20 mouse cellular contexts compared by ENCODE assay signal in genomic region chr19:34882443-34882842, GRCm38 (mm10). TPM values are rescaled to one million over a fixed set of nuclear protein-coding genes. Genes with fewer than 3 reads are reported as not detected.
DNase-seq lines count a peak whose midpoint lies in the region; ATAC-seq and TF ChIP-seq lines count a peak whose summit lies in the region.
"Had no signal": no experiment of that assay in that cellular context is flagged by ENCODE, and none has a peak within 500 bp of the region (broad histone marks: within the 10 kb centered on the region; RNA-seq: fewer than 3 reads in every experiment).

No protein-coding gene starts in this region.

- no peak for TF ChIP-seq POLR2A in MEL (IDR thresholded peaks at IDR 0.05; ENCODE audit: control insufficient read depth in 1 of 2, insufficient read depth in 1 of 2, low read depth in 1 of 2, low read length in 2 of 2, poor library complexity in 1 of 2)

- TF ChIP-seq CTCF in MEL (IDR thresholded peaks at IDR 0.05 in 2 of 3, conservative IDR thresholded peaks at IDR 0.05 in 1 of 3; ENCODE audit: control insufficient read depth in 1 of 3, insufficient read depth in 1 of 3, low read depth in 2 of 3, low read length in 3 of 3, poor library complexity in 1 of 3, severe bottlenecking in 1 of 3): no peak

- H3K27ac ChIP-seq in kidney, embryonic 16.5 days (ENCODE audit: low read length): no peak overlapping the region
- 0 out of 2 replicates have a peak overlapping the region, but pooled peaks have one; percentile 30 for H3K27ac ChIP-seq in MEL (ENCODE audit: control insufficient read depth, low read depth, low read length)
- peak overlapping the region; percentile 85 for H3K27ac ChIP-seq in brown adipose tissue, adult 24 weeks (replicated peaks; ENCODE audit: low read depth, low read length)
- H3K27ac ChIP-seq: embryonic facial prominence, embryonic 10.5 days; embryonic facial prominence, embryonic 12.5 days; forebrain, embryonic 13.5 days; forebrain, embryonic 15.5 days had no signal

- no peaks in the 10 kb centered on the region for H3K36me3 ChIP-seq in kidney, embryonic 16.5 days (ENCODE audit: insufficient read depth, low read length)
- peaks cover 0 to 44% of the 10 kb centered on the region in 2 experiments; a peak in 2 of 4 replicates for H3K36me3 ChIP-seq in MEL (ENCODE audit: control insufficient read depth in 1 of 2, insufficient read depth in 2 of 2, low read length in 2 of 2)
- H3K36me3 ChIP-seq: embryonic facial prominence, embryonic 10.5 days; embryonic facial prominence, embryonic 12.5 days; forebrain, embryonic 15.5 days had no signal

- TF ChIP-seq EP300 in MEL (IDR thresholded peaks at IDR 0.05; ENCODE audit: low read depth in 1 of 2, low read length in 2 of 2): no peak

- 81% methylated on average over 2 of the region's 2 CpGs for WGBS in kidney, embryonic 16.5 days

- H3K4me3 ChIP-seq in kidney, embryonic 16.5 days (ENCODE audit: low read length): no peak overlapping the region
- no peak overlapping the region for H3K4me3 ChIP-seq in MEL (ENCODE audit: control insufficient read depth in 1 of 2, insufficient read depth in 1 of 2, low read depth in 2 of 2, low read length in 2 of 2)
- H3K4me3 ChIP-seq in brown adipose tissue, adult 24 weeks (ENCODE audit: insufficient read depth, low read depth, low read length): no peak overlapping the region
- H3K4me3 ChIP-seq: embryonic facial prominence, embryonic 10.5 days; embryonic facial prominence, embryonic 12.5 days; forebrain, embryonic 13.5 days; forebrain, embryonic 15.5 days had no signal

- no peaks in the 10 kb centered on the region for H3K27me3 ChIP-seq in kidney, embryonic 16.5 days (ENCODE audit: insufficient read depth, low read length)
- no peaks in the 10 kb centered on the region for H3K27me3 ChIP-seq in MEL (ENCODE audit: control insufficient read depth in 1 of 2, insufficient read depth in 2 of 2, low read length in 2 of 2)
- H3K27me3 ChIP-seq: embryonic facial prominence, embryonic 12.5 days; forebrain, embryonic 13.5 days; forebrain, embryonic 15.5 days; Patski had no signal

- no peak for ATAC-seq in kidney, embryonic 16.5 days (ENCODE audit: low FRiP score, low TSS enrichment)
- ATAC-seq: activated CD4-positive, CD25-positive, alpha-beta regulatory T cell, adult 4 months; forebrain, embryonic 13.5 days; forebrain, embryonic 15.5 days; forebrain, postnatal 0 days; Patski had no signal

- H3K9ac ChIP-seq in kidney, embryonic 16.5 days (replicated peaks; ENCODE audit: low read length): no peak overlapping the region
- H3K9ac ChIP-seq in MEL (ENCODE audit: control insufficient read depth, low read depth, low read length, poor library complexity, severe bottlenecking): no peak overlapping the region
- H3K9ac ChIP-seq: embryonic facial prominence, embryonic 12.5 days; forebrain, embryonic 13.5 days; forebrain, embryonic 15.5 days; forebrain, postnatal 0 days had no signal

- peak; percentile 52 for DNase-seq in kidney, adult 9 months
- DNase-seq in MEL (ENCODE audit: low read depth, low spot score): peak; percentile 33
- no peak for DNase-seq in spleen, adult 18-20 months
- DNase-seq: adrenal gland, adult 8-10 months; adrenal gland, postnatal 14 days; adrenal gland, postnatal 36 days; cerebellum, adult 11-12 months; cerebellum, adult 2 months; cerebellum, adult 9-10 months; cerebellum, postnatal 10 days; cerebellum, postnatal 25 days; forebrain, postnatal 0 days had no signal

- H3K79me2 ChIP-seq in MEL (ENCODE audit: control insufficient read depth, insufficient read depth, low read length, poor library complexity): peaks cover 19% of the 10 kb centered on the region

- peaks cover 7% of the 10 kb centered on the region for H3K4me1 ChIP-seq in kidney, embryonic 16.5 days (ENCODE audit: insufficient read depth, low read length)
- peaks cover 17 to 40% of the 10 kb centered on the region in 2 experiments for H3K4me1 ChIP-seq in MEL (ENCODE audit: control insufficient read depth in 1 of 2, insufficient read depth in 2 of 2, low read length in 2 of 2)
- H3K4me1 ChIP-seq in brown adipose tissue, adult 24 weeks (ENCODE audit: control insufficient read depth, insufficient read depth, insufficient read length, low read length): peaks cover 11% of the 10 kb centered on the region; the same call in 1 of the 2 replicates

- no peak overlapping the region for H3K4me2 ChIP-seq in kidney, embryonic 16.5 days (replicated peaks; ENCODE audit: low read depth, low read length)
- H3K4me2 ChIP-seq: embryonic facial prominence, embryonic 12.5 days; forebrain, embryonic 13.5 days; forebrain, embryonic 15.5 days had no signal

- TF ChIP-seq RAD21 in MEL (IDR thresholded peaks at IDR 0.05; ENCODE audit: low read depth, low read length): no peak

- H3K9me3 ChIP-seq in kidney, embryonic 16.5 days (ENCODE audit: low read length): no peaks in the 10 kb centered on the region
- no peaks in the 10 kb centered on the region for H3K9me3 ChIP-seq in MEL (replicated peaks; ENCODE audit: insufficient read depth, low read length)
- H3K9me3 ChIP-seq: embryonic facial prominence, embryonic 10.5 days; embryonic facial prominence, embryonic 12.5 days; forebrain, embryonic 13.5 days; forebrain, embryonic 15.5 days had no signal

TF ChIP-seq in MEL, 35 proteins besides CTCF, POLR2A, EP300 and RAD21:
- TF ChIP-seq TBP (IDR thresholded peaks at IDR 0.05; ENCODE audit: low read depth, low read length): no peak
- TF ChIP-seq MYB (IDR thresholded peaks at IDR 0.05; ENCODE audit: low read depth, low read length): no peak
- TF ChIP-seq ETS1 (IDR thresholded peaks at IDR 0.05; ENCODE audit: low read depth, low read length): no peak
- TF ChIP-seq POLR2AphosphoS2 (IDR thresholded peaks at IDR 0.05; ENCODE audit: low read length): no peak
- TF ChIP-seq ZNF384 (IDR thresholded peaks at IDR 0.05; ENCODE audit: low read depth, low read length): no peak
- TF ChIP-seq MAZ (IDR thresholded peaks at IDR 0.05; ENCODE audit: low read depth, low read length): no peak
- no peak for TF ChIP-seq MEF2A (IDR thresholded peaks at IDR 0.05; ENCODE audit: extremely low read depth, insufficient replicate concordance, low read depth, low read length, poor library complexity, severe bottlenecking)
- TF ChIP-seq TCF12 (IDR thresholded peaks at IDR 0.05; ENCODE audit: low read depth, low read length): no peak
- TF ChIP-seq UBTF (IDR thresholded peaks at IDR 0.05; ENCODE audit: borderline replicate concordance, insufficient read depth, low read depth, low read length): no peak
- no peak for TF ChIP-seq JUND (IDR thresholded peaks at IDR 0.05; ENCODE audit: low read depth, low read length)
- TF ChIP-seq KAT2A (conservative IDR thresholded peaks at IDR 0.05; ENCODE audit: low read depth, low read length): no peak
- no peak for TF ChIP-seq ZMIZ1 (IDR thresholded peaks at IDR 0.05; ENCODE audit: low read depth, low read length)
- no peak for TF ChIP-seq MXI1 (IDR thresholded peaks at IDR 0.05; ENCODE audit: low read depth, low read length)
- TF ChIP-seq ZKSCAN1 (IDR thresholded peaks at IDR 0.05; ENCODE audit: low read depth, low read length): no peak
TF ChIP-seq in MEL: peak in this region for 0.

RNA-seq across cellular contexts. Expression of gene Pank1, which starts 3.2 kb away (rescaled TPM):
- polyA plus RNA-seq in kidney, embryonic 16.5 days (2015; fragmentation: Nextera tagmentation; extraction: Ambion mirVana): 7.4 and 7.8 TPM in 2 replicates
- 6.3 and 7.2 TPM in 2 replicates for total RNA-seq in MEL (2012; rRNA removed)
- 1 to 10 TPM in 1 of 2 experiments, not detected in 1; 7.6 TPM for polyA plus RNA-seq in MEL (2012; ENCODE audit: insufficient read depth in 1 of 2, insufficient read length in 2 of 2, low read depth in 1 of 2, low replicate concordance in 2 of 2, missing spikeins in 1 of 2)
- 200 and 231 TPM in 2 replicates for polyA plus RNA-seq in brown adipose tissue, adult 24 weeks (2012; ENCODE audit: insufficient read depth, insufficient read length, missing spikeins)

RNA-seq across cellular contexts. Expression of gene Kif20b, which starts 39.7 kb away (rescaled TPM):
- 61.2 and 61.5 TPM in 2 replicates for polyA plus RNA-seq in kidney, embryonic 16.5 days (2015; fragmentation: Nextera tagmentation; extraction: Ambion mirVana)
- 40.0 and 48.8 TPM in 2 replicates for total RNA-seq in MEL (2012; rRNA removed)
- polyA plus RNA-seq in MEL (2012; ENCODE audit: insufficient read depth in 1 of 2, insufficient read length in 2 of 2, low read depth in 1 of 2, low replicate concordance in 2 of 2, missing spikeins in 1 of 2): 10 to 100 TPM; 41.6 to 55.5 TPM
- polyA plus RNA-seq in brown adipose tissue, adult 24 weeks (2012; ENCODE audit: insufficient read depth, insufficient read length, missing spikeins): 0.95 TPM in 1 of 2 replicates, not detected in the other

Comparison
In these comparisons a context has a peak if more than half of its experiments do, and no peak if none do; other contexts are left out.
1. DNase-seq: peak in kidney, adult 9 months (single experiment) and MEL (single experiment); none in spleen, adult 18-20 months (0 of 2).
2. RNA of gene Kif20b, which starts 39.7 kb away (polyA plus RNA-seq): 61.2 to 61.5 TPM in kidney, embryonic 16.5 days and 41.6 to 55.5 TPM in MEL; 0.95 TPM in brown adipose tissue, adult 24 weeks; every median in the first group is over 10 times any median in the second.